Mouse (Mus musculus) MEL (cell line): ENCODE results near the gene Hdac6. TPM values are rescaled to one million over a fixed set of nuclear protein-coding genes. Genes with fewer than 3 reads are reported as not detected.

ENCODE experiments used
- DNase-seq: peaks from one replicate; pipeline ENCODE4 v3.0.0; 2011; ENCODE audit warnings: low read depth, low spot score
- H3K27ac ChIP-seq: 2 replicates; pipeline ENCODE4 v1.5.1; 2012; ENCODE audit warnings: low read depth, mild to moderate bottlenecking, control low read depth, low read length, moderate library complexity; ENCODE audit not compliant: control insufficient read depth
- H3K27me3 ChIP-seq, 2 experiments: fragments of 150-350 bp in 1 of 2; sonication (generic) in 1 of 2; 2 replicates each; pipeline ENCODE4 v1.6.1; 2012; ENCODE audit warnings: low read length in 2 of 2, mild to moderate bottlenecking in 2 of 2, improper control_type of control experiment in 1 of 2, moderate library complexity in 1 of 2; ENCODE audit not compliant: insufficient read depth in 2 of 2, control insufficient read depth in 1 of 2
- H3K36me3 ChIP-seq, 2 experiments: 2 replicates each; pipeline ENCODE4 v1.6.1; 2012 to 2014; ENCODE audit warnings: low read length in 2 of 2, improper control_type of control experiment in 1 of 2, inconsistent platforms in 1 of 2, mild to moderate bottlenecking in 1 of 2; ENCODE audit not compliant: insufficient read depth in 2 of 2, control insufficient read depth in 1 of 2
- H3K4me1 ChIP-seq, 2 experiments: fragments of 150-350 bp in 1 of 2; sonication (generic) in 1 of 2; 2 replicates each; pipeline ENCODE4 v1.6.1; 2012; ENCODE audit warnings: low read length in 2 of 2, improper control_type of control experiment in 1 of 2, mild to moderate bottlenecking in 1 of 2; ENCODE audit not compliant: insufficient read depth in 2 of 2, control insufficient read depth in 1 of 2
- H3K4me3 ChIP-seq, 2 experiments: fragments of 150-350 bp in 1 of 2; sonication (generic) in 1 of 2; 2 replicates each; pipeline ENCODE4 v1.5.1; 2012; ENCODE audit warnings: low read depth in 2 of 2, low read length in 2 of 2, mild to moderate bottlenecking in 2 of 2, moderate library complexity in 2 of 2, control low read depth in 1 of 2, improper control_type of control experiment in 1 of 2; ENCODE audit not compliant: control insufficient read depth in 1 of 2, insufficient read depth in 1 of 2
- H3K79me2 ChIP-seq: 2 replicates; pipeline ENCODE4 v1.6.1; 2012; ENCODE audit warnings: mild to moderate bottlenecking, low read length, moderate library complexity; ENCODE audit not compliant: control insufficient read depth, poor library complexity, insufficient read depth
- H3K9ac ChIP-seq: 2 replicates; pipeline ENCODE4 v1.6.1; 2012; ENCODE audit warnings: low read depth, mild to moderate bottlenecking, control low read depth, low read length, moderate library complexity; ENCODE audit not compliant: control insufficient read depth, poor library complexity, severe bottlenecking
- H3K9me3 ChIP-seq: fragments of 150-350 bp; sonication (generic); replicated peaks from 2 replicates; pipeline ENCODE4 v1.6.1; 2012; ENCODE audit warnings: mild to moderate bottlenecking, low read length, improper control_type of control experiment, moderate library complexity; ENCODE audit not compliant: insufficient read depth
- BHLHE40 ChIP-seq: IDR thresholded peaks from 2 replicates; pipeline ENCODE4 v1.6.1; 2012; ENCODE audit warnings: low read depth, mild to moderate bottlenecking, inconsistent platforms, low read length, improper control_type of control experiment, borderline replicate concordance
- CHD1 ChIP-seq: IDR thresholded peaks from 2 replicates; pipeline ENCODE4 v1.6.1; 2012; ENCODE audit warnings: low read depth, mild to moderate bottlenecking, inconsistent platforms, low read length, improper control_type of control experiment
- CHD2 ChIP-seq: IDR thresholded peaks from 2 replicates; pipeline ENCODE4 v1.6.1; 2011; ENCODE audit warnings: low read length, improper control_type of control experiment
- CTCF ChIP-seq, 3 experiments: IDR thresholded peaks in 2 of 3; conservative IDR thresholded peaks in 1 of 3; 2 replicates each; pipeline ENCODE4 v1.5.1; 2011 to 2012; ENCODE audit warnings: low read length in 3 of 3, low read depth in 2 of 3, mild to moderate bottlenecking in 2 of 3, improper control_type of control experiment in 1 of 3, inconsistent platforms in 1 of 3, mixed read lengths in 1 of 3, moderate library complexity in 1 of 3; ENCODE audit not compliant: control insufficient read depth in 1 of 3, insufficient read depth in 1 of 3, poor library complexity in 1 of 3, severe bottlenecking in 1 of 3
- E2F4 ChIP-seq: IDR thresholded peaks from 2 replicates; pipeline ENCODE4 v1.6.1; 2011; ENCODE audit warnings: low read depth, low read length, improper control_type of control experiment, borderline replicate concordance
- ELF1 ChIP-seq: IDR thresholded peaks from 2 replicates; pipeline ENCODE4 v1.6.1; 2014; ENCODE audit warnings: low read depth, mild to moderate bottlenecking, inconsistent platforms, low read length, improper control_type of control experiment, moderate library complexity
- ETS1 ChIP-seq: IDR thresholded peaks from 2 replicates; pipeline ENCODE4 v1.6.1; 2012; ENCODE audit warnings: low read depth, mild to moderate bottlenecking, inconsistent platforms, low read length, improper control_type of control experiment, moderate library complexity
- GABPA ChIP-seq: IDR thresholded peaks from 2 replicates; pipeline ENCODE4 v1.6.1; 2012; ENCODE audit warnings: low read depth, mild to moderate bottlenecking, inconsistent platforms, low read length, improper control_type of control experiment, moderate library complexity
- GATA1 ChIP-seq: IDR thresholded peaks from 2 replicates; pipeline ENCODE4 v1.6.1; 2011; ENCODE audit warnings: low read depth, low read length, improper control_type of control experiment
- HCFC1 ChIP-seq: IDR thresholded peaks from 2 replicates; pipeline ENCODE4 v1.6.1; 2012; ENCODE audit warnings: low read depth, mild to moderate bottlenecking, inconsistent platforms, low read length, improper control_type of control experiment, moderate library complexity
- JUND ChIP-seq: IDR thresholded peaks from 2 replicates; pipeline ENCODE4 v1.6.1; 2011; ENCODE audit warnings: low read depth, mild to moderate bottlenecking, improper control_type of control experiment, low read length
- KAT2A ChIP-seq: conservative IDR thresholded peaks from 2 replicates; pipeline ENCODE4 v1.6.1; 2012; ENCODE audit warnings: low read depth, low read length, improper control_type of control experiment, inconsistent platforms
- MAFK ChIP-seq: IDR thresholded peaks from 2 replicates; pipeline ENCODE4 v1.6.1; 2011; ENCODE audit warnings: low read depth, mild to moderate bottlenecking, low read length, improper control_type of control experiment, borderline replicate concordance
- MAX ChIP-seq: IDR thresholded peaks from 2 replicates; pipeline ENCODE4 v1.6.1; 2011; ENCODE audit warnings: low read length, improper control_type of control experiment
- MAZ ChIP-seq: IDR thresholded peaks from 2 replicates; pipeline ENCODE4 v1.6.1; 2012; ENCODE audit warnings: low read depth, mild to moderate bottlenecking, inconsistent platforms, low read length, improper control_type of control experiment
- MEF2A ChIP-seq: IDR thresholded peaks from 2 replicates; pipeline ENCODE4 v1.6.1; 2014; ENCODE audit warnings: low read depth, mild to moderate bottlenecking, inconsistent platforms, low read length, improper control_type of control experiment; ENCODE audit not compliant: poor library complexity, insufficient replicate concordance, severe bottlenecking; ENCODE audit errors: extremely low read depth
- MXI1 ChIP-seq: IDR thresholded peaks from 2 replicates; pipeline ENCODE4 v1.6.1; 2011; ENCODE audit warnings: mild to moderate bottlenecking, low read depth, low read length, improper control_type of control experiment
- MYB ChIP-seq: IDR thresholded peaks from 2 replicates; pipeline ENCODE4 v1.6.1; 2011; ENCODE audit warnings: mild to moderate bottlenecking, low read depth, low read length, improper control_type of control experiment
- MYC ChIP-seq: IDR thresholded peaks from 2 replicates; pipeline ENCODE4 v1.6.1; 2011; ENCODE audit warnings: low read depth, mild to moderate bottlenecking, low read length, improper control_type of control experiment, moderate library complexity
- POLR2A ChIP-seq, 2 experiments: IDR thresholded peaks; 2 replicates each; pipeline ENCODE4 v1.6.1; 2011 to 2012; ENCODE audit warnings: low read length in 2 of 2, mild to moderate bottlenecking in 2 of 2, control low read depth in 1 of 2, improper control_type of control experiment in 1 of 2, low read depth in 1 of 2, moderate library complexity in 1 of 2; ENCODE audit not compliant: control insufficient read depth in 1 of 2, insufficient read depth in 1 of 2, poor library complexity in 1 of 2
- POLR2AphosphoS2 ChIP-seq: IDR thresholded peaks from 2 replicates; pipeline ENCODE4 v1.6.1; 2011; ENCODE audit warnings: low read length, improper control_type of control experiment
- POLR2AphosphoS5 ChIP-seq: IDR thresholded peaks from 2 replicates; pipeline ENCODE4 v1.6.1; 2012; ENCODE audit warnings: low read depth, borderline replicate concordance, mild to moderate bottlenecking, inconsistent platforms, low read length, moderate library complexity, mixed read lengths
- RAD21 ChIP-seq: IDR thresholded peaks from 2 replicates; pipeline ENCODE4 v1.6.1; 2011; ENCODE audit warnings: mild to moderate bottlenecking, low read depth, low read length, improper control_type of control experiment
- RCOR1 ChIP-seq: IDR thresholded peaks from 2 replicates; pipeline ENCODE4 v1.6.1; 2012; ENCODE audit warnings: low read depth, mild to moderate bottlenecking, inconsistent platforms, low read length, improper control_type of control experiment
- SIN3A ChIP-seq: IDR thresholded peaks from 2 replicates; pipeline ENCODE4 v1.6.1; 2012; ENCODE audit warnings: low read length, improper control_type of control experiment, inconsistent platforms
- SMC3 ChIP-seq: IDR thresholded peaks from 2 replicates; pipeline ENCODE4 v1.6.1; 2011; ENCODE audit warnings: low read depth, low read length, improper control_type of control experiment
- TAL1 ChIP-seq: IDR thresholded peaks from 2 replicates; pipeline ENCODE4 v1.6.1; 2012; ENCODE audit warnings: mild to moderate bottlenecking, inconsistent platforms, low read length, moderate library complexity, mixed read lengths
- TBP ChIP-seq: IDR thresholded peaks from 2 replicates; pipeline ENCODE4 v1.8.0; 2011; ENCODE audit warnings: low read depth, low read length, improper control_type of control experiment
- TCF12 ChIP-seq: IDR thresholded peaks from 2 replicates; pipeline ENCODE4 v1.6.1; 2014; ENCODE audit warnings: low read depth, mild to moderate bottlenecking, inconsistent platforms, low read length, improper control_type of control experiment, moderate library complexity
- UBTF ChIP-seq: IDR thresholded peaks from 2 replicates; pipeline ENCODE4 v1.6.1; 2012; ENCODE audit warnings: low read depth, mild to moderate bottlenecking, inconsistent platforms, low read length, improper control_type of control experiment, moderate library complexity, borderline replicate concordance; ENCODE audit not compliant: insufficient read depth
- USF2 ChIP-seq, 2 experiments: IDR thresholded peaks; 2 replicates each; pipeline ENCODE4 v1.6.1; 2011 to 2012; ENCODE audit warnings: improper control_type of control experiment in 2 of 2, low read length in 2 of 2, borderline replicate concordance in 1 of 2, inconsistent platforms in 1 of 2, low read depth in 1 of 2, mild to moderate bottlenecking in 1 of 2; ENCODE audit not compliant: insufficient read depth in 1 of 2
- ZKSCAN1 ChIP-seq: IDR thresholded peaks from 2 replicates; pipeline ENCODE4 v1.6.1; 2012; ENCODE audit warnings: low read depth, mild to moderate bottlenecking, inconsistent platforms, low read length, improper control_type of control experiment, moderate library complexity
- ZMIZ1 ChIP-seq: IDR thresholded peaks from 2 replicates; pipeline ENCODE4 v1.6.1; 2012; ENCODE audit warnings: low read depth, mild to moderate bottlenecking, inconsistent platforms, low read length, improper control_type of control experiment, moderate library complexity
- ZNF384 ChIP-seq: IDR thresholded peaks from 2 replicates; pipeline ENCODE4 v1.6.1; 2012; ENCODE audit warnings: low read depth, mild to moderate bottlenecking, inconsistent platforms, low read length, improper control_type of control experiment
- polyA plus RNA-seq, 2 experiments: library from polyadenylated mRNA; stranded (reverse) in 1 of 2; unstranded in 1 of 2; fragments of >175 nt in 1 of 2; fragments of >200 nt in 1 of 2; gene quantifications; 2 replicates each; pipeline versions ENCODE4 v1.2.1 to v1.2.4; 2012; ENCODE audit warnings: low replicate concordance in 2 of 2, low read depth in 1 of 2; ENCODE audit not compliant: insufficient read length in 2 of 2, insufficient read depth in 1 of 2, missing spikeins in 1 of 2
- total RNA-seq: library from RNA; depleted of rRNA; stranded (reverse); fragments of 300-350 nt; gene quantifications from 2 replicates; pipeline ENCODE4 v1.2.3, GENCODE M21; 2012

The Hdac6 gene
- total and polyA plus RNA-seq, 3 experiments: 6.3 to 19.7 TPM; not detected in 1

- H3K4me3 ChIP-seq: peak within 1 kb of the TSS; percentile 77 to 97
- peak within 1 kb of the TSS; percentile 81 for H3K9ac ChIP-seq
- H3K36me3 ChIP-seq: peaks cover 1 to 8% of the 10 kb centered on the region in 2 experiments; a peak in 3 of 4 replicates
- H3K79me2 ChIP-seq: peaks cover 9% of the 10 kb centered on the region
- peak; percentile 99 for DNase-seq
- peaks cover 2 to 9% of the 10 kb centered on the region in 2 experiments; a peak in 3 of 4 replicates for H3K4me1 ChIP-seq
- no peaks in the 10 kb centered on the region for H3K9me3 ChIP-seq
- H3K27ac ChIP-seq: peak within 1 kb of the TSS; percentile 94
- no peaks in the 10 kb centered on the region for H3K27me3 ChIP-seq
- peak; percentile 80 for TF ChIP-seq TBP
- TF ChIP-seq MYC: peak; percentile 85
- peak; percentile 78 for TF ChIP-seq SIN3A
- 0 out of 2 replicates have a peak, but pooled peaks have one; percentile 1 for TF ChIP-seq GATA1
- TF ChIP-seq MAFK: no peak
- no peak for TF ChIP-seq MEF2A
- TF ChIP-seq POLR2AphosphoS5: no peak
- TF ChIP-seq ZMIZ1: peak; percentile 84
- peak; percentile 60; the same call in 1 of the 2 replicates for TF ChIP-seq E2F4
- no peak for TF ChIP-seq TAL1
- no peak for TF ChIP-seq RAD21
- TF ChIP-seq CHD1: peak; percentile 100
- no peak; the same call in 1 of the 2 replicates for TF ChIP-seq RCOR1
- TF ChIP-seq SMC3: no peak
- peak; percentile 62; the same call in 1 of the 2 replicates for TF ChIP-seq MAX
- no peak for TF ChIP-seq ZKSCAN1
- no peak for TF ChIP-seq CHD2
- TF ChIP-seq JUND: no peak
- no peak for TF ChIP-seq UBTF
- TF ChIP-seq ZNF384: 0 out of 2 replicates have a peak, but pooled peaks have one; percentile 14
- peak; percentile 34; the same call in 1 of the 2 replicates for TF ChIP-seq ELF1
- no peak for TF ChIP-seq GABPA
- TF ChIP-seq POLR2A (IDR thresholded peaks at IDR 0.05; ENCODE audit: control insufficient read depth in 1 of 2, insufficient read depth in 1 of 2, low read depth in 1 of 2, low read length in 2 of 2, poor library complexity in 1 of 2): peak in 1 of 2 experiments; percentile 72; a peak in 3 of 4 replicates
- TF ChIP-seq MXI1: peak; percentile 89
- TF ChIP-seq CTCF (IDR thresholded peaks at IDR 0.05 in 2 of 3, conservative IDR thresholded peaks at IDR 0.05 in 1 of 3; ENCODE audit: control insufficient read depth in 1 of 3, insufficient read depth in 1 of 3, low read depth in 2 of 3, low read length in 3 of 3, poor library complexity in 1 of 3, severe bottlenecking in 1 of 3): no peak
- TF ChIP-seq ETS1: no peak
- peak; percentile 31; the same call in 1 of the 2 replicates for TF ChIP-seq KAT2A
- peak; percentile 45 for TF ChIP-seq MYB
- peak; percentile 77 for TF ChIP-seq HCFC1
- TF ChIP-seq TCF12: no peak; the same call in 1 of the 2 replicates
- peak; percentile 73; the same call in 1 of the 2 replicates for TF ChIP-seq POLR2AphosphoS2
- no peak for TF ChIP-seq BHLHE40
- TF ChIP-seq USF2 (IDR thresholded peaks at IDR 0.05; ENCODE audit: borderline replicate concordance in 1 of 2, insufficient read depth in 1 of 2, low read depth in 1 of 2, low read length in 2 of 2): no peak
- TF ChIP-seq MAZ: peak; percentile 91; the same call in 1 of the 2 replicates
Observed at GRCm38 (mm10) chrX:7898880-7899874, 48.5 kb downstream of the Hdac6 start, which contains the start of the genes Pqbp1 and Timm17b. Gene Pqbp1 (minus strand): TSS chrX:7899269. Gene Timm17b (plus strand): TSS chrX:7899357.
